Mouse (Mus musculus) small intestine, adult 2 months (tissue): ENCODE measurements around the gene Mpc1.

Source experiments
- CTCF ChIP-seq: fragments of 200-500 bp; IDR thresholded peaks from 2 replicates; pipeline ENCODE4 v1.5.1; 2012; ENCODE audit warnings: low read depth, mild to moderate bottlenecking, control low read depth, inconsistent platforms, low read length, moderate library complexity, mixed read lengths; ENCODE audit not compliant: insufficient replicate concordance, insufficient read length; ENCODE audit errors: extremely low read depth
- POLR2A ChIP-seq: fragments of 200-500 bp; IDR thresholded peaks from 2 replicates; pipeline ENCODE4 v1.6.1; 2012; ENCODE audit warnings: low read depth, mild to moderate bottlenecking, control low read depth, inconsistent platforms, low read length, moderate library complexity

GRCm38 (mm10) chr17:8235743-8236142 is 47.0 kb upstream of the Mpc1 start, which contains the start of gene Ccr6:
- no peak for TF ChIP-seq CTCF
- no peak for TF ChIP-seq POLR2A
